Mouse (Mus musculus): Measurements from ENCODE around the gene Tmem232. TPM values are rescaled to one million over a fixed set of nuclear protein-coding genes. Genes with fewer than 3 reads are reported as not detected.
"Not testable (repeated sequence)": the region's sequence is repeated elsewhere in the genome, so short reads cannot be mapped to it uniquely, and the experiment has no call there.

The Tmem232 gene
- polyA plus RNA-seq, 1 experiment from 2014 or later = not detected

DNA sequence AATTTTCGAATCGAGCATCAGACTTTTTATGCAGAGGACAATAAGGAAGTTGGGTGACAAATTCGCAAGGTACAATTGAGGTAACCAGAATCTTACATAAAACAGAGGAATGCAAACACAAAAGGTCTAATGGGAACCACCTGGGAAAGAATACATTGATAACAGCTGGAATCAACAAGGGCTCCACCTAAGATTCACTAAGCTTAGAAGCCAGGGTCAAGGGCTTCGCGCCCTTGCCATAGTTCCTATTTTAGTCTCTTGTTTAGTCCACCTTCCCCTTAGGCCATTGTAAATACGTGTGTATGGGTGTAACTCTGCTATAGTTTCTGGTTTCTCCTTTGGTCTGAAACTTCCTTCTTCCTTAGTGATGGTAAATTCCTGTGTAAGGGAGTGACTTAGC, 318.9 kb downstream of the Tmem232 start:
- H3K9ac ChIP-seq; H3K4me2 ChIP-seq; H3K4me1 ChIP-seq (replicated peaks); H3K9me3 ChIP-seq (replicated peaks); H3K4me3 ChIP-seq (replicated peaks); H3K27me3 ChIP-seq; H3K36me3 ChIP-seq (replicated peaks); ATAC-seq (ENCODE audit: insufficient read depth); H3K27ac ChIP-seq (replicated peaks): not testable (repeated sequence)
- WGBS (ENCODE audit: insufficient replicate concordance) = 71% methylated on average over 6 of the region's 6 CpGs

Small RNA genes lying within 50 kb of the gene (microRNA-seq; reads per million reads assigned to microRNA genes)
- not detected for gene Gm25731

Other genes starting within 250 kb of the Tmem232 start
- gene Vapa, start 72.8 kb upstream of the Tmem232 start, polyA plus RNA-seq (2015; fragmentation: Nextera tagmentation; extraction: Ambion mirVana) = 57.9 and 63.9 TPM in 2 replicates
- not detected in 2 replicates for gene Txndc2, start 101.4 kb upstream of the Tmem232 start, polyA plus RNA-seq (2015; fragmentation: Nextera tagmentation; extraction: Ambion mirVana)
- 6.1 and 6.3 TPM in 2 replicates for gene Rab31, start 232.0 kb upstream of the Tmem232 start, polyA plus RNA-seq (2015; fragmentation: Nextera tagmentation; extraction: Ambion mirVana)
- gene Ppp4r1, start 241.8 kb upstream of the Tmem232 start, polyA plus RNA-seq (2015; fragmentation: Nextera tagmentation; extraction: Ambion mirVana) = 9.5 and 10.7 TPM in 2 replicates

All from liver, embryonic 15.5 days (tissue).